Mouse (Mus musculus) layer of hippocampus, postnatal 10 days (tissue): Measurements from ENCODE around the gene Csrp3. TPM values are rescaled to one million over a fixed set of nuclear protein-coding genes. Genes with fewer than 3 reads are reported as not detected.

Source experiments
- DNase-seq, 2 experiments: peaks; one replicate each; pipeline ENCODE4 v3.0.0; 2021; ENCODE audit warnings: low spot score in 2 of 2
- total RNA-seq, 2 experiments: library from RNA; stranded (reverse); gene quantifications; 2 replicates each; pipeline ENCODE4 v1.2.3; 2021

Csrp3 gene
- total RNA-seq, 2 experiments from 2014 or later: not detected

DNA sequence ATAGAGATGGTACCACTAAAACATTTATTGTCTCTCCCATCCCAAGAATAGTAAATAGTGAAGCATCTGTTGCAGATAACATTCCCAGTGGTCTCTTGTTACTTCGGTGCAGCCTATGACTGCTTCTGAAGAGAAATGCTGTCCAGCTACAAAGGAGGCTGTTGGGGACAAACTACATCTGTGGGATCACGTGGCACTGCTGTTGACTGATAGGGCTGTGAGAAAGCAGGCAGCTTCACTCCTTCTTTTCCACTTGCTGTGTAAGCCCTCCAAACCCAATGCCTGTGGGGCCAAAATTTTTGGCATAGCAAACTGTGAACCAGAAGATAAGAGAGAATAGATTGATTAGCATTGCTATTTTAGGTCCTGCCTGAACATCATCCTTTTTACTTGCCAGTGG lies 17.4 kb downstream of the Csrp3 start:
- DNase-seq: no peak

- DNase-seq: no peak
Observed at GRCm38 (mm10) chr7:48829177-48829910, 18.5 kb downstream of the Csrp3 start.

GRCm38 (mm10) chr7:48825170-48825569 lies 22.7 kb downstream of the Csrp3 start:
- no peak for DNase-seq

DNA sequence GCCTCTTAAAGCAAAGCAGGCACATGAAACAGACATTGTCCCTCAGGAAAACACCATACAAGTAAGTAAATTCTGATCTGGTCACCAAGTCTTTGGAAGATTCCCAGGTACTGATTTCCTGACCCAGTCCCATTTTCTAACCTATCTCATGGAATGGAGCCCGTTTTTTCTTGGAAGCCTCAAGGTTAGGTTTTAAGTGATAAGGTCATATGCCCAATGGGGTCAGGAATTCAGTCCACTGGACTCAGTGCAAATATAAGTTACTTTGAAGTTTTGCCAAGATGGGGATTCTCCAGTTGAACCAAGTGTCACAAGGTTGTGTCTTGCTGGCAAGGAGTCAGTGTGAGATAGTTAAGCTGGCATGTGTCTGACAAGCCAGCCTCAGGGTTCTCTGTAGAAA lies 23.2 kb downstream of the Csrp3 start:
- DNase-seq: no peak

DNA sequence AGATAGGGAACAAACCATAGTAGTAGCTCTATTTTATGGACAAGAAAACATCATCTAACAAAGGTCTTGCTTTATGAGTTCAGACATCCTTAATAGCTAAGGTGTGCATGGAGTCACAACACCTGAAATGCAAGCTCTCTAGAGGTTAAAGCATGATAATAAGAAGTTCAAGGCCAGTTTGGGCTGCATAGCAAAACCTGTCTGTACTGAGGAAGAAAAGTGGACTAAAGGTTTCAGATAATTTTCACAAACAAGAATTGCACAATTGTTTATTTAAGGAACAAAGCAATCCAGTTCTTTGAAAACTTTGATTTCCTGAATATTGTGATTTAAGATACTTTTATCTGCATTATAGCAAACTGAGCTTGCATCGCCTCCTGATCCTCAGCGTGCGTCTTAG lies 24.2 kb downstream of the Csrp3 start:
- DNase-seq: no peak

GRCm38 (mm10) chr7:48821654-48822053 lies 26.2 kb downstream of the Csrp3 start:
- DNase-seq: no peak

DNA sequence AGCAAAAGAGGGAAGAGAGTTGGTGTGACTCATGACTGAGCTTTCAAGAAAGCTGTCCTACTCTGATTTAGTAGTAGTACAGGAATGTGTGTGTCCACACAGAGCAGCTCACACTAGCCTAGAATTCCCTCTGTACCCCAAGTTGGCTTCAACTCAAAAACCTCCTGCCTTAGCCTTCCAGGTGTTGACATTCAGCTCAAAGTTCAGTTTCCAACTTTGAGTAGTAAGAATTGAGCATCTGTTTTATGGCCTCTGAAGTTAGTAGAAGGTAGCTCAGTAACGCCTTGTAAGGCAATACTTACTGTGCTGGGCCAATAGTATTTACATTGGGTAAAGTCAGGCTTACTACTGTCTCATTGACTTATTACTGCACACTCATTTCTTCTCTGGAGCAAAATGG lies 34.2 kb downstream of the Csrp3 start:
- no peak for DNase-seq

- no peak for DNase-seq
Observed at GRCm38 (mm10) chr7:48812358-48812757, 35.5 kb downstream of the Csrp3 start.

- no peak for DNase-seq
Observed at GRCm38 (mm10) chr7:48810652-48811051, 37.2 kb downstream of the Csrp3 start.

DNA sequence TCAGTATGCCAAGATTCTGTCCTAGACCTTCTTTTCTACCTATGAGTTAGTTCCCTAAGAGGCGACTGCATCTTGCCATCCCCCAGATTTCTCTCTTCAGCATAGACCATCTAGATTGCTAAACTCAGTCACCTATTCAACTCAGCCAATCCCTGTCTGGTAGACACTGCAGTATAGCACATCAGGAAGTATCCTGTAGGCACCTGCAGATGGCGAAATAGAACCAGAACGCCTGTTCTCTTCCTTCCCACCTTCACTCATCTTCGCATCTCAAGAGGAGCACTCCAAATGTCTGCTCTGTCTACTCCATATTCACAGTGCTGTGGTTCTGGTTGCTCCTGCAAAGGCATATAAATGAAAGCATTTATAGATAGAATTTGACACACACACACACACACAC lies 41.2 kb downstream of the Csrp3 start:
- DNase-seq: no peak

DNA sequence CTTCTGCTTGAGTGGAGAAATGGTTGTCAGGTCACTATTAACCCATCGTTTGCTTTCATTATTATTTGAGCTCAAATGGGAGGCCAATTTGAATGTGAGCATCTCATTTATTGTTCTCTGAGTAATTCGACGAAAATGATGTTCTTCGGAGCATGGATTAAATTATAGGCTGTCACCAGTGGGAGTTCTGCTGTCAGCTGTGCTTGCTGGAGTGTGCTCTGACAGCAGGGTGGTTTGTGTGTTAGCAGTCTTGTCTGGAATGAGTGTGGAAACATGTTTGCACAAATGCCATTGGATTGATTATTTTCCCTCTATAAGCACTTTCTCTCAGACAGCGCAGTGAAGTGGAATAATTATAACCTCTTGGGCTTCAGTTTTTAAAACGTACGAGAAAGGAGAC lies 44.5 kb downstream of the Csrp3 start:
- DNase-seq: no peak

GRCm38 (mm10) chr7:48795130-48795529 lies 52.7 kb downstream of the Csrp3 start:
- no peak for DNase-seq

GRCm38 (mm10) chr7:48791412-48791811 lies 56.4 kb downstream of the Csrp3 start:
- no peak for DNase-seq

DNA sequence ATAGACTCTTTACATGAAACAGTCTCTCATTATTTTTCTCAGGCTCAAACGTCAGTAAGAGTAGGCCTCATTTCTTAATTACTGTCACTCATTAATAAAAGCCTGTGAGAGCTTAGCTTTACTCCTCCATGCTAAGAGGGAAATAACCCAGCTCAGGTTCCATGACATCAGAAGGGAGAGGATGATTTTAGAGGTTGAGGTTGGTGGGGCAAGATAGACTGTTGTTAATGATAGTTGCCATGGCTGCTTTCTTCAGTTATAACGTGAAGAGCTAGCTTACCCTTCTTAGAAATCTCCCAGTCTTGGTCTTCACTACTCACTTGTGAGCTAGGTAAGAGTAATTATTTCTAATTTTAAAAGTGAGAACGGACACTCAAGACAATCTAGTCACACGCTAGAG lies 57.7 kb downstream of the Csrp3 start:
- no peak for DNase-seq

- peak; percentile 89 to 93 for DNase-seq
Observed at GRCm38 (mm10) chr7:48788851-48789572, 58.8 kb downstream of the Csrp3 start, which contains the start of gene Zdhhc13. Gene Zdhhc13, plus strand, starts transcription at chr7:48789003.

DNA sequence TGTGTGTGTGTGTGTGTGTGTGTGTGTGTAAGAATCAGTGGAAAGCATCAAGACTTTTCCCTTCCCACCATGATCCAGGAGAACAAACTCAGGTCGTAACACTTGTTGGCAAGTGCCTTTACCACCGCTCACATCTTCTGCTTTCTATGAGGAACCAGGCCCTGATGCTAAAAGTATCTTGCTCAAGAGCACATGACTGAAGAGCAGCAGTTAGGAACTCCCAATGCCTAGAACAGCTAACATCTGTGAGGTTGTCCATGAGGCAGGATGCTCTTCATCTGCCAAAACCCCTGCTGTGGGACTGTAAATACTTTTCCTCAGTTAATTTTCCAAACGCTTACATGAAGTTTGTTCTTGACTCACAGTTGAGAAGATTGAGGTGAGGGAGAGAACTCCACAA lies 59.5 kb downstream of the Csrp3 start:
- DNase-seq: peak in 1 of 2 experiments; percentile 16

- DNase-seq: no peak
Observed at GRCm38 (mm10) chr7:48784773-48785523, 62.9 kb downstream of the Csrp3 start.

GRCm38 (mm10) chr7:48782432-48782831 lies 65.4 kb downstream of the Csrp3 start:
- no peak for DNase-seq
